Mouse (Mus musculus) heart, embryonic 13.5 days (tissue): Measurements from ENCODE around the gene Rbm47. TPM values are rescaled to one million over a fixed set of nuclear protein-coding genes. Genes with fewer than 3 reads are reported as not detected.

ENCODE experiments used
- ATAC-seq: fragments of 200-750 bp; cut with Nextera tagmentation; 2 replicates; pipeline ENCODE4 v1.8.0; 2017; ENCODE audit warnings: moderate TSS enrichment; ENCODE audit not compliant: insufficient number of reproducible peaks, low FRiP score, low TSS enrichment; ENCODE audit errors: extremely low read depth
- H3K27ac ChIP-seq: fragments of 300-500 bp; sonication (generic); replicated peaks from 2 replicates; pipeline ENCODE4 v1.5.1; 2015; ENCODE audit warnings: moderate library complexity, mild to moderate bottlenecking, inconsistent platforms
- H3K27me3 ChIP-seq: fragments of 300-500 bp; sonication (generic); replicated peaks from 2 replicates; pipeline ENCODE4 v1.6.1; 2015; ENCODE audit warnings: mild to moderate bottlenecking, inconsistent platforms
- H3K36me3 ChIP-seq: fragments of 300-500 bp; sonication (generic); 2 replicates; pipeline ENCODE4 v1.6.1; 2015; ENCODE audit warnings: mild to moderate bottlenecking, inconsistent platforms
- H3K4me1 ChIP-seq: fragments of 300-500 bp; sonication (generic); 2 replicates; pipeline ENCODE4 v1.6.1; 2015; ENCODE audit warnings: inconsistent platforms
- H3K4me2 ChIP-seq: fragments of 300-500 bp; sonication (generic); 2 replicates; pipeline ENCODE4 v1.6.1; 2015; ENCODE audit warnings: inconsistent platforms, mild to moderate bottlenecking, moderate library complexity
- H3K4me3 ChIP-seq: fragments of 300-500 bp; sonication (generic); 2 replicates; pipeline ENCODE4 v1.5.1; 2015; ENCODE audit warnings: moderate library complexity, mild to moderate bottlenecking, inconsistent platforms
- H3K9ac ChIP-seq: fragments of 300-500 bp; sonication (generic); 2 replicates; pipeline ENCODE4 v1.6.1; 2015; ENCODE audit warnings: inconsistent platforms, mild to moderate bottlenecking, moderate library complexity
- H3K9me3 ChIP-seq: fragments of 300-500 bp; sonication (generic); 2 replicates; pipeline ENCODE4 v1.6.1; 2016; ENCODE audit warnings: inconsistent platforms
- WGBS: fragments of 180-500 bp; shearing (Covaris S2); methylation state at CpG from one replicate; pipeline ENCODE4 v1.1.7; 2015; ENCODE audit warnings: mixed read lengths; 5-methylcytosine and 5-hydroxymethylcytosine counted together
- polyA plus RNA-seq: library from polyadenylated mRNA; unstranded; fragments of >200 nt; fragmentation: Nextera tagmentation; extraction: Ambion mirVana; gene quantifications from 2 replicates; pipeline ENCODE4 v1.2.1, GENCODE M21; 2015

Gene Rbm47
- polyA plus RNA-seq, 1 experiment from 2014 or later, result 2.0 TPM

GRCm38 (mm10) chr5:66156431-66156962 is 16.4 kb downstream of the Rbm47 start:
- Histone ChIP-seq H3K27ac (no peak overlapping the region), H3K27me3 (peaks cover 26% of the 10 kb centered on the region), H3K4me3 (no peak overlapping the region), H3K36me3 (no peaks in the 10 kb centered on the region), H3K4me1 (no peaks in the 10 kb centered on the region; the same call in 1 of the 2 replicates), H3K9ac (no peak overlapping the region), H3K9me3 (no peaks in the 10 kb centered on the region), H3K4me2 (no peak overlapping the region)
- no peak for ATAC-seq
- WGBS, result 84% methylated on average over 9 of the region's 9 CpGs

- no peak overlapping the region for H3K27ac ChIP-seq
- H3K9me3 ChIP-seq, result no peaks in the 10 kb centered on the region
- ATAC-seq, result no peak
- H3K9ac ChIP-seq, result no peak overlapping the region
- peaks cover 12% of the 10 kb centered on the region for H3K4me1 ChIP-seq
- peaks cover 36% of the 10 kb centered on the region for H3K27me3 ChIP-seq
- WGBS, result 74% methylated on average over 6 of the region's 6 CpGs
- no peak overlapping the region for H3K4me2 ChIP-seq
- no peak overlapping the region for H3K4me3 ChIP-seq
- no peaks in the 10 kb centered on the region for H3K36me3 ChIP-seq
Measured at GRCm38 (mm10) chr5:66154616-66155015, 18.3 kb downstream of the Rbm47 start.

DNA sequence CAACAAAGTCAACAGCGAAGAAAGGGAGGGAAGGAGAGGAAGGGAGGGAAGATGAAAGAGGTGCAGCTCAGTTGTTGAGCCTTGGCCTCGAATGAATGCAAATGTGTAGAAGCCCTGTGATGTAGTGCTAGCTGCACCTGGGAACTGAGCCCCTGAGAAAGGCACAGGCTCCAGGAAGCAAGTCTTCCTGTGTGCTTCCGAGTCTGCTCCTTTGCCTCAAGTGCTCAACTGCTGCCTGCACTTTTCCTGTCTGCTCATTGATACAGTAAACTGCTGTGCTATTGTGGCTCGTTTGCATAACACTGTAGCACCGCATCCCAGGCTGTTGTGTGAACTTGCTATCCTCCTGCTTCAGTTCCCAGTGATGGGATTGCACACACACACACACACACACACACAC is 19.4 kb downstream of the Rbm47 start:
- 29% methylated on average over 5 of the region's 5 CpGs for WGBS
- no peak for ATAC-seq
- Histone ChIP-seq H3K9ac (no peak overlapping the region), H3K4me3 (no peak overlapping the region), H3K27me3 (peaks cover 46% of the 10 kb centered on the region), H3K27ac (no peak overlapping the region), H3K4me2 (no peak overlapping the region), H3K9me3 (no peaks in the 10 kb centered on the region), H3K4me1 (peaks cover 12% of the 10 kb centered on the region), H3K36me3 (no peaks in the 10 kb centered on the region)

GRCm38 (mm10) chr5:66151301-66152188 is 21.4 kb downstream of the Rbm47 start:
- H3K4me1 ChIP-seq, result peaks cover 12% of the 10 kb centered on the region
- H3K27ac ChIP-seq, result peak overlapping the region; percentile 49; the same call in 1 of the 2 replicates
- H3K36me3 ChIP-seq, result no peaks in the 10 kb centered on the region
- ATAC-seq, result no peak
- H3K4me3 ChIP-seq, result peak overlapping the region; percentile 61
- peaks cover 46% of the 10 kb centered on the region for H3K27me3 ChIP-seq
- peak overlapping the region; percentile 92 for H3K4me2 ChIP-seq
- H3K9me3 ChIP-seq, result no peaks in the 10 kb centered on the region
- peak overlapping the region; percentile 76 for H3K9ac ChIP-seq
- 14% methylated on average over 37 of the region's 37 CpGs for WGBS

DNA sequence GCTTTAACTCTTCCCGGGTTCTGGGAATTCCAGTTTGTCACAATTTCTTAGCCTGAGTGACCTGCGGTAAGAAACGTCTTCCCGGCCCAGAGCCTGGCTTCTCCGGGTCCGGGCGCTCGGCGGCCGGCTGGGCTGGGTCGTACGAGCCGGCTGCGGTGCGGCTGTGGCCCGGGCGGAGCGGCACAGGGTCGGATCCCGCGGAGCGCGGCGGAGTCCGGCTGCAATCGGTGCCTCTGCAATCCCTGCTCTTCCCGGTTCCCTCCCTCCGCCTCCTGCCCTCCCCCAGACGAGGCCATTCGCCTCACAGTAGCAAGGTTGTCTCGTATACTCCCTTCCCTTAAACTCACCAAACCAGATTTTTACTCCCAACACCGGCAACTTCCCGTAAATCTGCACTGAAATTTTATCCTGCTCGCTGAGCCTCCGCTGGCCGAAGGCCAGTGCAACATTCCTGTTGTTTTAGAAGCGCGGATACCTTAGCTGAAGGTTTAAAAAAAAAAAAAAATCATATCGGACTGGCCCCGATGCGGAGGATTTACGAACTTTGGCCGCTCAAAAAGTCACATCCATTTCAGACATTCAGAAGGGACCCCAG is 22.1 kb downstream of the Rbm47 start:
- H3K27ac ChIP-seq, result peak overlapping the region; percentile 49; the same call in 1 of the 2 replicates
- ATAC-seq, result peak; percentile 63; the same call in 1 of the 2 replicates

GRCm38 (mm10) chr5:66150106-66150705 is 22.7 kb downstream of the Rbm47 start:
- no peak for ATAC-seq
- Histone ChIP-seq H3K9ac (peak overlapping the region; percentile 76), H3K9me3 (no peaks in the 10 kb centered on the region), H3K4me1 (peaks cover 12% of the 10 kb centered on the region), H3K4me3 (peak overlapping the region; percentile 61), H3K36me3 (no peaks in the 10 kb centered on the region), H3K27ac (0 out of 2 replicates have a peak overlapping the region, but pooled peaks have one; percentile 49), H3K4me2 (peak overlapping the region; percentile 92), H3K27me3 (peaks cover 46% of the 10 kb centered on the region)
- 3% methylated on average over 18 of the region's 18 CpGs for WGBS

More for the DNA sequence above, 22.1 kb downstream of the Rbm47 start:
- Histone ChIP-seq H3K4me1 (peaks cover 12% of the 10 kb centered on the region), H3K9ac (peak overlapping the region; percentile 76), H3K36me3 (no peaks in the 10 kb centered on the region), H3K9me3 (no peaks in the 10 kb centered on the region), H3K4me2 (peak overlapping the region; percentile 92), H3K4me3 (peak overlapping the region; percentile 61), H3K27me3 (peaks cover 46% of the 10 kb centered on the region)
- WGBS, result under 1% methylated on average over 43 of the region's 43 CpGs

DNA sequence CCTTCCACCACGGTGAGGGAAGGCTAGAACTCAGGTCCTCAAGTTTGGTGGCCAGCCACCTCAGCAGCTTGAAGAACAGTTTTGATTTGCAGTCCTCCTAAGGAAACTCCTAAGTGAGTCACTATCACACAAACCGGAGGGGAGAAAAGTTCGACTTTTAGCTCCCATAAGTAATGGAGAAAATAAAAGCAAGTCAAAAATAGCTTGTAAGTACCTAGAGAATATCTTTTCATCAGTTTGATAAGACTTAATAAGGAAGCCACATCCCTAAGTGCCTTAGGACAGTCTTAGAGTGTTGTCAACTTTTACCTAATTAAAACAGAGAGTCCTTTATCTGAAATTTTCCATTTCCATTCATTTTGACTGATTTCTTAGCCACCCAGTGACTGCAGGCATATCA is 23.3 kb downstream of the Rbm47 start:
- H3K27ac ChIP-seq, result no peak overlapping the region

DNA sequence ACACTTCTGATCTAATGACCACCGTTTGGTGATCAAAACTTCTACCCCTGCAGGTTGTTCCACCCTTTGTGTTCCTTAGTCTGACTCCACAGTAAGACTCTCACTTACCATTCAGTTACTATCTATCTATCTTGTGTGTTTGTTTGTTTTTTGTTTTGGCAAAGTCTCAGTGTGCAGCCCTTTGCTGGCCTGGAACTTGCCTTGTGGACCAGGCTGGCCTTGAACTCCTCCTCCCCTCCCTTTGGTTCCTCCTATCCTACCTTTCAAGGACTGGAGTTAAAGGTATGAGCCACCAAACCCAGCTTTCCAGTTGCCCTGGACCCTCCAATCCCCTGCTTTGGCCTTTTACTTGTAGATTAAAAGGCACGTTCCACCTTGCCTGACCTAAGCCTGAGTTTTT is 23.8 kb downstream of the Rbm47 start:
- peak overlapping the region; percentile 92; the same call in 1 of the 2 replicates for H3K4me2 ChIP-seq
- H3K9ac ChIP-seq, result no peak overlapping the region
- H3K9me3 ChIP-seq, result no peaks in the 10 kb centered on the region
- no peak overlapping the region for H3K27ac ChIP-seq
- no peak for ATAC-seq
- peaks cover 44% of the 10 kb centered on the region for H3K27me3 ChIP-seq
- no peak overlapping the region for H3K4me3 ChIP-seq
- 74% methylated on average over 2 of the region's 2 CpGs for WGBS
- no peaks in the 10 kb centered on the region for H3K36me3 ChIP-seq
- H3K4me1 ChIP-seq, result peaks cover 12% of the 10 kb centered on the region

More for the DNA sequence above, 23.3 kb downstream of the Rbm47 start:
- H3K36me3 ChIP-seq, result no peaks in the 10 kb centered on the region
- peaks cover 12% of the 10 kb centered on the region for H3K4me1 ChIP-seq
- peak overlapping the region; percentile 61 for H3K4me3 ChIP-seq
- H3K27me3 ChIP-seq, result peaks cover 46% of the 10 kb centered on the region
- WGBS, result 26% methylated on average over 3 of the region's 3 CpGs
- H3K9ac ChIP-seq, result peak overlapping the region; percentile 76; the same call in 1 of the 2 replicates
- H3K4me2 ChIP-seq, result peak overlapping the region; percentile 92
- H3K9me3 ChIP-seq, result no peaks in the 10 kb centered on the region
- ATAC-seq, result no peak

DNA sequence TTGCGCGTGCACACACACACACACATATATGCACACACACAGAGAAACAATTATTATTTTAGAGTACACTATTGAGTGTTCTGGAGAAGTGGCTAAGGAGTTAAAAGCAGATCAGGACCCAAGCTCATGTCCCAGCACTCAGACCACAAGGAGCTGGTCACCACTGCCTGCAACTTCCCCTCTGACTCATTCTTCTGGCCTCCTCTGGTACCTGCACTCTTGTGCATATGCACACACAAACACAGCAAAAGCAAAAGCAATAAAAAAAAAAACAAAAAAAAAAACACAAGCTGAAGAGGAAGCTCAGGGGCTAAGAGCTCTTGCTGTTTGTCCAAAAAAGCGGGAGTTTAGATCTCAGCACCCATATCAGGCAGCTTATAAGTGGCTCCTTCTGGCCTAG is 25.6 kb downstream of the Rbm47 start:
- no peak overlapping the region for H3K9ac ChIP-seq
- no peaks in the 10 kb centered on the region for H3K36me3 ChIP-seq
- no peak overlapping the region for H3K27ac ChIP-seq
- ATAC-seq, result no peak
- H3K9me3 ChIP-seq, result no peaks in the 10 kb centered on the region
- H3K4me1 ChIP-seq, result peaks cover 12% of the 10 kb centered on the region; the same call in 1 of the 2 replicates
- WGBS, result 92% methylated on average over 3 of the region's 3 CpGs
- H3K4me3 ChIP-seq, result no peak overlapping the region
- H3K4me2 ChIP-seq, result no peak overlapping the region
- peaks cover 27% of the 10 kb centered on the region for H3K27me3 ChIP-seq

DNA sequence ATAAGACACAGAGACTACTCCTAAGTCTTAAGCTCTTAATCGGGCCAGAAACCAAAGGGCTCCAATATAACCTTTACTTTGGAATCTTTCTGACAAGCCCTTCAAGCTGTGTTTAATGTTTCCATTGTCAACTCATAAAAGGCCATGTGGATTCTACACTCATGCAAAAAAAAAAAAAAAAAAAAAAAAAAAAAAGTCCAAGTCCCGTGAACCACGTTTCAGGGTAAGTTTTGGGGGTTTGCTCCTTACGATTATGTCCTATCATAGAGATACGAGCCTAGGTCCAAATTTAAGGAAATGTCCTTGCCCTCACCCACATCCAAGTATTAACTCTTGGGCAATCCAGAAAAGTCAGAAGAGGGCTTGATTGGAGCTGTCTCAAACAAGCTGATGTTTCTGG is 27.3 kb downstream of the Rbm47 start:
- H3K36me3 ChIP-seq, result no peaks in the 10 kb centered on the region
- ATAC-seq, result no peak
- no peak overlapping the region for H3K27ac ChIP-seq
- H3K9ac ChIP-seq, result no peak overlapping the region
- 0 out of 2 replicates have a peak, but pooled peaks cover 8% of the 10 kb centered on the region for H3K4me1 ChIP-seq
- H3K4me2 ChIP-seq, result no peak overlapping the region
- H3K4me3 ChIP-seq, result no peak overlapping the region
- WGBS, result 72% methylated on average over 5 of the region's 5 CpGs
- H3K27me3 ChIP-seq, result peaks cover 11% of the 10 kb centered on the region
- no peaks in the 10 kb centered on the region for H3K9me3 ChIP-seq
